Mouse (Mus musculus): ENCODE measurements around the gene Gstp3. TPM values are rescaled to one million over a fixed set of nuclear protein-coding genes. Genes with fewer than 3 reads are reported as not detected.

Gstp3 gene
- polyA plus RNA-seq, 1 experiment from 2014 or later = 15.0 TPM

DNA sequence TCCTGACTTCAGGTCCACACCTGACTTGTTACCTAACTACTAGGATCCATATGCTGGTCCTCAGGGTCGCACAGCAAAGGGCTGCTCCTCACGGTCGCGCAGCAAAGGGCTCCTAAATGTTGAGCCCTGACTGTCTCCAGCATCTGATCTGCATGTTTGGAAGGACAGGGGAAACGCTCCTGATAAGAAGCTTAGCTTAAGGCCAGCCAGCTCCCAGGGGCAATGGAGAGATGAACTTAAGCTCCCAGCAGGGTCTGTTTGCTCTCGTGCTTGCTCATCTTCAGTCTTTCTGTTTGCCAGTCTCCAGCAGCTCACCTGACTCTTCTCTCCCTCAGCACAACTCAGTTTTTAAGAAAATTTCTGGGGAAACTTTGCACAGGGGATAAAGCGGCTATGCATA, 26.7 kb downstream of the Gstp3 start:
- peaks cover 18% of the 10 kb centered on the region for H3K4me1 ChIP-seq
- H3K27me3 ChIP-seq (replicated peaks) = no peaks in the 10 kb centered on the region
- no peak overlapping the region for H3K9ac ChIP-seq
- ATAC-seq = no peak
- H3K4me2 ChIP-seq = no peak overlapping the region
- 0 out of 2 replicates have a peak, but pooled peaks cover 3% of the 10 kb centered on the region for H3K9me3 ChIP-seq (replicated peaks)
- peak overlapping the region; percentile 55 for H3K27ac ChIP-seq
- WGBS (ENCODE audit: insufficient replicate concordance) = 49% methylated on average over 7 of the region's 7 CpGs
- H3K36me3 ChIP-seq = peaks cover 10% of the 10 kb centered on the region
- no peak overlapping the region for H3K4me3 ChIP-seq

GRCm38 (mm10) chr19:4027576-4027975, 31.8 kb downstream of the Gstp3 start:
- Histone ChIP-seq H3K27me3 (replicated peaks) (no peaks in the 10 kb centered on the region), H3K4me1 (0 out of 2 replicates have a peak, but pooled peaks cover 2% of the 10 kb centered on the region), H3K36me3 (no peaks in the 10 kb centered on the region), H3K4me3 (no peak overlapping the region), H3K9me3 (replicated peaks) (peaks cover 16% of the 10 kb centered on the region), H3K4me2 (no peak overlapping the region), H3K27ac (no peak overlapping the region), H3K9ac (no peak overlapping the region)
- no peak for ATAC-seq

DNA sequence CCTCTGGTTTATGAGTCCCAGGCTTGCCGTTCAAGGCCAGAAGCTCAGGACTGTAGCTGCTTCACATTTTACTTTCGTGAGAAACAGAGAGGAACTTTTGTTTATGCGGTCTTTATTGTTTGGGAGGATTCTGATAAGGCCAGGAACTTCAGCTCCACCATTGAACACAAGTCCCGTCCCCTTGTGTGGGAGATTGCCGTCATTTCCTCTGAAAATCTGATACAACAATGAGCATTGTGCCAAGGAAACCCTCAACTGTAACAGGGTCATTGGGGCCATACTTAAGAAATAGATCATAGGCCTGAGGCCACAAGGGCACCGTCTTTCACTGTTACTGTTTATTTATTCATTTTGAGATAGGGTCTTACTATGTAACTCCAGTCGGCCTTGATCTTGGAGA, 36.2 kb downstream of the Gstp3 start:
- Histone ChIP-seq H3K36me3 (no peaks in the 10 kb centered on the region), H3K4me1 (peaks cover 15% of the 10 kb centered on the region), H3K27me3 (replicated peaks) (no peaks in the 10 kb centered on the region), H3K4me3 (no peak overlapping the region), H3K9ac (no peak overlapping the region), H3K9me3 (replicated peaks) (peaks cover 16% of the 10 kb centered on the region), H3K4me2 (no peak overlapping the region), H3K27ac (no peak overlapping the region)
- 53% methylated on average over 7 of the region's 7 CpGs for WGBS (ENCODE audit: insufficient replicate concordance)
- no peak for ATAC-seq

DNA sequence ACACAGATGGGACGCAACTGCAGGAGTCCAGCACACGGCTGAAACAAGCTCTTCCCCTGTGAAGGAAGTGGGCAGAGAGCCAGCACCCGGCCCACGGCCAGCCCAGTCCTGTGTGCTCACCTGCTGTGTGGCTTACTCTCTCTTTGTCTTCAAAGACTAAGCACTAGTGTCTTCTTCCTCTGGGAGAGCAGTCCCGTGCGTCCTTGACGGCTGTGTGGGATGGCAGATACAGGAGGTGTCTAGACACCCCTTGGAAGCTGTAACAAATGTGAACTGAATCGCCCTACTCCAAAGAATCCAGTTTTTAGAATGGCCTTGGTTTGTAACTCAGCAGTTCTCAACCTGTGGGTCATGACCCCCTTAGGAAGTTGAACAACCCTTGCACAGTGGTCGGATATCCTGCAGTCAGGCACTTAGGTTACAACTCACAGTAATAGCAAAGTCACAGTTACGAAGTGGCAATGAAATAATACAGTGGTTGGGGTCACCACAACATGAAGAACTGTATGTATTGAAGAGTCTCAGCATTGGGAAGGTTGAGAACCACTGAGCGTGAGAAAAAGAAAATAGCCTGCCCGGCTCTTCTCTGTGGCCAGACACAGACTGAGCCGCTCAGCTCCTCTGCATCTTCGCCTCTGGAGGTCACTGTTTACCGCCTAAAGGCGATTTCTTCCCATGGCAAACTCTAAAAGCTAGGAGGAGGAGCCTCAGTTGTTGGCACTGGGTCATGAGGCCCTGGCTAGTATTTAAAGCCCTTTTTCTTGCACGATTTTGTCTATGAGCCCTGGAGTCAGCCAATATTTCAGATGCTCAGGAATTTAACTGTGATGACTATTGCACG, 40.4 kb downstream of the Gstp3 start:
- Histone ChIP-seq H3K27me3 (replicated peaks) (no peaks in the 10 kb centered on the region), H3K9me3 (replicated peaks) (no peaks in the 10 kb centered on the region), H3K4me3 (no peak overlapping the region), H3K4me2 (0 out of 2 replicates have a peak overlapping the region, but pooled peaks have one; percentile 6), H3K27ac (no peak overlapping the region), H3K4me1 (peaks cover 42% of the 10 kb centered on the region), H3K9ac (no peak overlapping the region), H3K36me3 (no peaks in the 10 kb centered on the region)
- WGBS (ENCODE audit: insufficient replicate concordance) = 39% methylated on average over 18 of the region's 18 CpGs
- ATAC-seq = peak; percentile 63

GRCm38 (mm10) chr19:4017921-4018587, 41.3 kb downstream of the Gstp3 start:
- Histone ChIP-seq H3K4me1 (peaks cover 51% of the 10 kb centered on the region), H3K9ac (no peak overlapping the region), H3K27ac (no peak overlapping the region), H3K4me3 (no peak overlapping the region), H3K4me2 (no peak overlapping the region), H3K27me3 (replicated peaks) (no peaks in the 10 kb centered on the region), H3K36me3 (no peaks in the 10 kb centered on the region), H3K9me3 (replicated peaks) (no peaks in the 10 kb centered on the region)
- 62% methylated on average over 10 of the region's 10 CpGs for WGBS (ENCODE audit: insufficient replicate concordance)
- no peak for ATAC-seq

- Histone ChIP-seq H3K36me3 (peaks cover 6% of the 10 kb centered on the region), H3K4me2 (peak overlapping the region; percentile 24), H3K4me3 (no peak overlapping the region), H3K9ac (peak overlapping the region; percentile 23), H3K4me1 (peaks cover 65% of the 10 kb centered on the region), H3K27ac (peak overlapping the region; percentile 84), H3K27me3 (replicated peaks) (no peaks in the 10 kb centered on the region), H3K9me3 (replicated peaks) (no peaks in the 10 kb centered on the region)
- 19% methylated on average over 5 of the region's 5 CpGs for WGBS (ENCODE audit: insufficient replicate concordance)
- ATAC-seq = peak; percentile 44
These were observed 43.7 kb downstream of the Gstp3 start for GRCm38 (mm10) chr19:4015635-4016034.

DNA sequence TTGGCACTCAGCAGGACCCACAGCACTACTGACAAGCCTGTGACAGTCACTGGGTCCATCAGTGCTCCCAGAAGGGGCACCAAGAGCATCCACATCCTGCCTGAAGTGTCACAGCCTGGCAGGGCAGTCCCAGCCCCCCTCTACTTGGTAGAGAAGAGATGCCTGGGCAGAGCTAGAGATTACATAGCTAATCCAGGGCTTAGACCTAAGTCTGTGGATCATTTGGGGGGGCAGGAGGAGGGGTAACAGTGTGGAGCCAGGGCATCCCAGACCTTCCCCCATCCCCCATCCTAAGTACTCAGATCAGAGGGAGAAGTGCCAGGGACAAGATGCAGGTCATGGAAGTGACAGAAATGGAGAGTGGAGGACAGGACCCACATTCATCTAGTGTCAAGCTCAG, 44.6 kb downstream of the Gstp3 start:
- Histone ChIP-seq H3K9me3 (replicated peaks) (no peaks in the 10 kb centered on the region), H3K4me2 (no peak overlapping the region), H3K4me3 (no peak overlapping the region), H3K4me1 (peaks cover 64% of the 10 kb centered on the region), H3K27ac (peak overlapping the region; percentile 84), H3K36me3 (peaks cover 15% of the 10 kb centered on the region), H3K9ac (peak overlapping the region; percentile 45), H3K27me3 (replicated peaks) (no peaks in the 10 kb centered on the region)
- ATAC-seq = no peak

DNA sequence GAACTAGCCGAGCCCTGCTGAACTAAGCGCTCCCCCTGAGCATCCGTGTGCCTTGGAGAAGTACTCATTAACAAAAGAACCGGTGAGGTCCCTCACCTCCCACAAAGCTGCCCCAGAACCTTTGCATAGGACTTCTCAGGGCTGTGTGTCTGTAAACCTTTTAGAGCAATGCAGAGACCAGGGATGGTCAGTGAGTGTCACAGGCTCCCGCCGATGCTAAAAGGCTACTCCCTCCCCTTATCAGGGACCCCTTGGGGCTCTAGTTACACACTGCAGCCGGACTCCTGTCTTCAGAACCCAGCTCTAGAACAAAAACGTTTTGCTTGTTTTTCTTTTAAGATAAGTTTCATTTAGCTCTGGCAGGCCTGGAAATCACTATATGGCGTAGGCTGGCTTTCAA, 46.3 kb downstream of the Gstp3 start:
- Histone ChIP-seq H3K36me3 (peaks cover 32% of the 10 kb centered on the region), H3K4me2 (peak overlapping the region; percentile 83), H3K9me3 (replicated peaks) (no peaks in the 10 kb centered on the region), H3K4me1 (peaks cover 50% of the 10 kb centered on the region), H3K27ac (peak overlapping the region; percentile 84), H3K9ac (peak overlapping the region; percentile 63), H3K4me3 (peak overlapping the region; percentile 88), H3K27me3 (replicated peaks) (no peaks in the 10 kb centered on the region)
- ATAC-seq = peak; percentile 42
- 10% methylated on average over 9 of the region's 9 CpGs for WGBS (ENCODE audit: insufficient replicate concordance)

- Histone ChIP-seq H3K4me1 (peaks cover 50% of the 10 kb centered on the region), H3K36me3 (peaks cover 38% of the 10 kb centered on the region), H3K27me3 (replicated peaks) (no peaks in the 10 kb centered on the region), H3K4me3 (peak within 1 kb of the TSS; percentile 88), H3K4me2 (peak within 1 kb of the TSS; percentile 83), H3K9ac (peak within 1 kb of the TSS; percentile 82), H3K27ac (peak within 1 kb of the TSS; percentile 84), H3K9me3 (replicated peaks) (no peaks in the 10 kb centered on the region)
- ATAC-seq = peak; percentile 98
- WGBS (ENCODE audit: insufficient replicate concordance) = under 1% methylated on average over 45 of the region's 45 CpGs
These were observed 46.8 kb downstream of the Gstp3 start, which contains the start of gene Ndufv1 for GRCm38 (mm10) chr19:4012432-4013022. Gene Ndufv1, minus strand, starts transcription at chr19:4012806.

DNA sequence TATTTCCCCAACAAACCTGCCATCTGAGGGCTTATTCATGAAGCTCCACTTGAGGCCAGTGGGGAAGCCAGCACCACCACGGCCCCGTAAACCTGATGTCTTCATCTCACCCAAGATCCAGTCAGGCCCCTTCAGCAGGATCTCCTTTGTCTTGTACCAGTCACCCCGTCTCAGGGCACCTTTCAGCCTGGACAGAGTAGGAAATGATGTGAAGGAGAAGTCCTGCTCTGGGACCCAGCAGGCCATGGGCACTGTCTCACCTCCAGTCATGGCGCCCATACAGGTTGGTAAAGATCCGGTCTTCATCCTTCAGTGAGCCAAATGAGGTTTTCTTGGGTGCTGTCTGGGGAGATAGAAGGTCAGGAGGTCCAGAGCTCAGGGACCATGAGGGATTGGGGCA, 48.3 kb downstream of the Gstp3 start:
- Histone ChIP-seq H3K9me3 (replicated peaks) (no peaks in the 10 kb centered on the region), H3K27ac (no peak overlapping the region), H3K27me3 (replicated peaks) (no peaks in the 10 kb centered on the region), H3K36me3 (peaks cover 52% of the 10 kb centered on the region), H3K4me1 (peaks cover 45% of the 10 kb centered on the region), H3K9ac (peak overlapping the region; percentile 82), H3K4me2 (peak overlapping the region; percentile 83), H3K4me3 (peak overlapping the region; percentile 88)
- no peak for ATAC-seq
- 85% methylated on average over 5 of the region's 5 CpGs for WGBS (ENCODE audit: insufficient replicate concordance)
